Mouse (Mus musculus): ENCODE measurements around the gene Ak4. TPM values are rescaled to one million over a fixed set of nuclear protein-coding genes. Genes with fewer than 3 reads are reported as not detected.

The Ak4 gene
- 7.3 and 10.8 TPM in 2 replicates for polyA plus RNA-seq (2012; rRNA removed)

DNA sequence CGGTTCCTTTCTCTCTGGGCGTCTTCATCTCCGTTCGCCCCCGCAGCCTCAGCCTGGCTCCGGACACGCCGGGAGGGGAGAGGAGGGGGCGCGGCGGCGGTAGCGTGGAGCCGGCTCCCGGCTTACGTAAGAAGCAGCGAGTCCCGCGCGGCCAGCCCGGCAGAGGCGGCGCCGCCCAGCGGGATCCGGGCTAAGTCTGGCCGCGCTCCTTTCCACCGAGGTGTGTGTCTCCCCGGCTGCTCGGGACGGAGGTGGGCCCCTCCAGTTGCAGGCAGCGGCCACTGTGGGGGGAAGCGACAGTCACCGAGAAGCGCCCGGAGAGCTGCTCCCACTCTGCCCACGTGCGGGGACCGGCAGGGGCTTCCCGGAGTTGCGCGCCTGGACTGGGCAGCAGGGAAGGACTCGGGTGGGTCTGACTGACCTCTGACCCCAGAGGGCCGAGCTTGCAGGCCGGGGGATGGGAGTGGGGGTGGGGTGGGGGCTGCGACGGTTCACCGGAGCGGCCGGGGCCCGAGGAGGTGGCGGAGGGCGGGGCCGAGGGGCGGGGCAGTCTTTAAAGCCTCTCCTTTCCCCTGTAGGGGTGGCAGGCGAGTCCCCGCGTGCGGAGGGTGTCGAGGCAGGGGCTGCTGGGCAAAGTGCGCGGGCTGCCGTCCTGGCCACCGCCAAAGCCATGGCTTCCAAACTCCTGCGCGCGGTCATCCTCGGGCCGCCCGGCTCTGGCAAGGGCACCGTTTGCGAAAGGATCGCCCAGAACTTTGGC is at the start of gene Ak4:
Ak4 (plus strand) TSS at position 127 of the 760 bp plus-strand sequence.

DNA sequence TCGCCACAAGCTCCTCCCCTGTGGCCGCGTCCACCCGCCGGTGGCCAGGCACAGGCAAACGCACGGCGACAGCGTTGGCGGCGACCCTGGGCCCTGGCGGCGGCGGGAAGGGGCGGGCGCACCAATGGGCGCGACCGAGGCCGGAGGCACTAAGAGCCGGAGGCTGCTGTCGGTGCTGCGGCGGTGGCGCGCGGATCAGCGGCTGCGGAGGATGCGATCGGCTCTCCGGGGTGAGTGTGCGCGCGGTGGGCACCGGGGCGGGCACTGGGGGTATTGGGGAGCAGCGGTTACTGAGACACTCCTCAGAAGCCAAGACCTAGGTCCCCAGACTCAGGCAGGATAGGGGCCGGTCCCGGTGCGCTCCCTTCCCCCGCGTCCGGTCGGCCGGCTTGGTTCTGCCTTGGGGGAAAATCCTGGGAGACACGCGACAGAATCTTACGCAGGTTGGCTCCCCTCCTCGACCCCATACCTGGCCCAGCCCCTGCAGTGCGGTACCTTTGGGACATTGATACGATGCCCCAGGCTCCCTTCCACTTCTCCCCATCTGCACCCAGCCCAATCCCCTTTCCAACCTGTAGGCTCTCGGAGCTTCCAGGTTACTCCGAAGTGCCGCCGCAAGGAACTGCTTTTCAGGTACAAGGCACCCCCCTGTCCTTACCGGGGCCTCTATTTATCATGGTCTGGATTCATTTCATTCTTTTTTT is 77.6 kb downstream of the Ak4 start, which contains the start of gene Dnajc6:
Dnajc6 (plus strand) TSS at position 115 of the 704 bp plus-strand sequence.

Other genes starting within 250 kb of the Ak4 start
- gene Jak1, start 154.0 kb upstream of the Ak4 start, polyA plus RNA-seq (2012; rRNA removed), result 67.5 and 73.7 TPM in 2 replicates
- gene Dnajc6, start 77.4 kb downstream of the Ak4 start, polyA plus RNA-seq (2012; rRNA removed), result 1.2 TPM in 2 replicates
- gene Leprot, start 228.4 kb downstream of the Ak4 start, polyA plus RNA-seq (2012; rRNA removed), result 59.2 and 63.7 TPM in 2 replicates